Mouse (Mus musculus): Measurements from ENCODE around the gene Syt1. TPM values are rescaled to one million over a fixed set of nuclear protein-coding genes. Genes with fewer than 3 reads are reported as not detected.

The Syt1 gene
- total RNA-seq, 4 experiments from 2014 or later = 906 to 1,068 (median 986) TPM

DNA sequence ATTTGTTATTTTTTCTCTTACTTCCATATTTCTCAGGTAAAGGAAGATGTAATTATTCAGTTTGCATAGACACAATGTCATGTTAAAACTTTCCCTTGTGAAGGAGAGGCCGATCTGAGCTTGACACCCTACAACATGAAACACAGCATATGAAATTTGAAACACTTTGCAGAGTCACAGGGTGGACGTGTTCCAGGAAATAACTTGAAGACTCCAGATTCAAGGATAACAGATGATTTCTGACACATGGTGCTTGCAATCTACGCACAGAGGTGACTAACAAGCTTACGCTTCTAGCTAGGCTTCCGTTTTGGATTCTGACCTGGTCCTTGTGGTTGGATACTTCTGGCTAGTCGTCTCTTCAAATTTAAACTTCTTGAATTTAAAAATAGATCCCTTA lies 239.7 kb downstream of the Syt1 start:
- no peak for DNase-seq (ENCODE audit: low spot score in 2 of 2)

DNA sequence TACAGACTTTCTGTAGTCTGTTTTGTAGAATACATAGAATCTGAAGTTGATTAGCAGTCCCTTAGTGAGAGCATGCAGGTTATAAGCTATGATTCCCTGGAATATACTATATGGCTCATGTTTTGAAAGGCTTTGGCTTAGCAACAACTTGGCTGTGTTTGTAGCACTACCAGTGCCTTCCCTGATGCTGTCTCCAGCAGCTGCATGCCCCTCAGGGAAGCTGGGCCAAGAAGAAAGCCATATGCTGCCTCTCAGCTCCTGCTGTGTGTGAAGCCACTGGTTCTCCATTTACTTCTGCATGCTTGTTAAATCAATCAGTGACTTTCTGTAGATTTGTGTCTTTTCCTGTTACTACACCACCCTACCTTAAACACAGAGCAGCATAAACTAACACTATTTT lies 245.2 kb downstream of the Syt1 start:
- no peak for DNase-seq (ENCODE audit: low spot score in 2 of 2)

DNA sequence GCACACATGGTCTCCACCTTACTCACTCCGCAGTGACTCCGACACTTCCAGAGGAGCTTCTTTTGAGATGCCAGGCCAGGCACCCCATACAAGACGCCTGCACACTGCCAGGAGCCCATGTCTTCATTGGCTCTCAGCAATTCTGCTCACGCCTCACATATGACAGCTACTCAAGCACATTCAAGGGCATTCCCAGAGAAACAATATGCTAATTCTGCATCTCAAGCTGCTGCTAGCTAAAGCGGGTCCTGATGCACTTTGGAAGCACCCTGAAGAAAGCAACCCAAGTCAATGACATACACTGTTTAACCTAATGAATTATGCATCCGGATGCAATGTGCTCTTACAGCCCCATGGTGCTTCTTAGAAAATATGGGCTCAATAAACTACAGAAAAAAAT lies 247.1 kb downstream of the Syt1 start:
- no peak for DNase-seq (ENCODE audit: low spot score in 2 of 2)

DNA sequence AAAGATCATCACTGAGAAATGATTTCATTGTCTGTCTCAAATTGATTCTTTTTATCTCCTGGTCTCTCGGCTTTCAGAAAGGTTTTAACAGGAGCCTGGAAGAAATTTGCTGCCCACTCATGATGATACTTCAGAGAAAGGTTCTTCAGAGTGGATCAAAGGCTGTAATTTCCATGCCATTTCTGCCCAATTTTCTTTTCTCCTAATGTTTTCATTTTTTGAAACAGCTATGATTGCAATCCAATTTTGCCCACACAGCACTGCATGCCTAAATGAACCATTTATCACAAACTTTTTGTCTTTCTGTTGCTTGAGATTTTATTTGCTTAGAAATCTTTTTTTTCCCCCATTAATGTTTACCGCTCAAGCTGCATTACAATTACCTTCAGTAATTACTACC lies 257.5 kb downstream of the Syt1 start:
- DNase-seq (ENCODE audit: low spot score in 2 of 2) = no peak

DNA sequence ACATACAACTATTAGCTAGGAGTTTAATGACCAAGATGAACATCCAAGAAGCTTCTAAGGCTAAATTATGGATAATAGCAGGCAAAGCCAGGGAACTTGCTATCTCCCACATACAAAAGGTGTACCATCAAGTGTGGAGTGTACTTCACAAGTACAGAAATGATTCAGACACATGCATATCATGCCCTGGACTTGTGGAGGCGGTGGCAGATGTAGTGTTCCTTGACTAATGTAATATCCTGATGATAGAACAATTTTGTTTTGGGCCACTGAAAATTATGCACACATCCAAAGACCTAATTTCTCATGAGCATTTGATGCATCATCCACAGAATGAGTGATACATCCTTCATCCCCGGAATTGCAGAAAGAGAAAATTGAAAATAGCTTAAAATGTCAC lies 267.0 kb downstream of the Syt1 start:
- DNase-seq (ENCODE audit: low spot score in 2 of 2) = no peak

DNA sequence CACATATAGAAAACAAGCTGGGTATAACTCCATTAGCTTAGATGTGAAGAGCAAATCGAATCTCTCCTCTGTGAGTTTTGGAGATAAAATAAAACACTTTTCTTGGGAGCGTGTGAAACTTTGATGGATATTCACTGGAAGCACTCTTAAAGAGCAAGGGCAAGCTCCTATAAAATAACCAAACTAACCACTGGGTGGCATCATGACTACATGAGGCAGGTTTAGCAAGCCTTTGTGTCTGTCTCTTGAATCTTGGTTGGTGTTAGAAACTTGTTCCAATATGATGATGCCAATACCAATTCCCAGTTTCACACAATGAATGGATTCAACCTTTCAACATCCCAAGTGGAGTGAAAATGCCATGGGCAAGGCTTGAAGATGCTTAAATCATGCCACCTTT lies 276.8 kb downstream of the Syt1 start:
- DNase-seq (ENCODE audit: low spot score in 2 of 2) = no peak

DNA sequence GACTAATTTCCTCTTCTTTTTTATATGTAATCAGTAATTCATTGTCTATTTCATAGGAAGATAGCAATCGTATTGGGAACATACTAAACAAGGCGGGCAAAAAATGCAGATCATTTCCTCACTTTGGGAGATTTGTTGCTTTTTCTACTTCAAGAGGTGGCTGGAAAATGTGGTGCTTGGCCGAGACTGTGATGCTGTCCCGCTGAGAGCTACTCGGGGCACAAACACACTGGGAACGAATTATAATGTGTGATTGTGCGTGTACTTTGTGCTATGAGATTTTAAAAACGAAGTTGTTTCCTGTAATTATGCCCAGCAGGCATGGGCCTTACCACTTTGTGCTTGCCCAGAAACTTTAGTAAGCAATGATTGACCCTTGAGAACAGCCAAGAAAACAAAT lies 281.8 kb downstream of the Syt1 start:
- DNase-seq (ENCODE audit: low spot score in 2 of 2) = no peak

DNA sequence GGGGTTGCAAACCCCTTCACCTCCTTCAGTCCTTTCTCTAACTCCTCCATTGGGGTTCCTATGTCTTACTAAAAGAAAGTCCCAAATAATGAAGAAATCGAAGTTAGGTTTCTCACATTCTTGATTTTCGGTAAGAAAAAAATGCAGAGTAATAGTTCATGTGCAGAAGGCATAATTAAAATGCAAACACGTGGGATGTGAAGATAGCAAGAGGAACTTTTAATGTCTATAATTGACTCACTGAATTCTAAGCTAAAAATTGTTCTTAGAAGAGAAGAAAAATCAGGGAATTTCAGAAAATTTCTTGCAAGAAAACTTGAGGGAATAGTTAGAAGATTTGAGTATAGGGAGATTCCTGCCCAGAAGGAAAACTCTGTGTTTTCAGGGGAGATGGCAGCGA lies 284.4 kb downstream of the Syt1 start:
- no peak for DNase-seq (ENCODE audit: low spot score in 2 of 2)

DNA sequence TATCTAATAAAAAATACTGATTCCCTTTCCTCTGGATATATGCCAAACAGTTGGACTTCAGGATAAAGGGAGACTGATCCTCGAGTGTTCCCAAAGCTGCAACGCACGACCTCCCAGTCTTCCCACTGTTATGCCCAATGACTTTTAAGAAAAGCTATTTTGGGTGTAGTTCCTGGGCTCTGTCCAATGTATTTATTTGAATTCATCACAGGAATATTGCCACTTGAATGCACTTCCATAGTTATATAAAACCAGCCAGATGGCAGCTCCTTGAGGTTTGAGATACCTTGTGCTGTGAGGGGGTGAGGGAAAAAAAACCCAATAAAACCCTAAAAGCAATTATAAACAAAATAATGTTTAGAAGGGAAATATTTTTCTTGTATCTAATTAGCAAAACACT lies 285.9 kb downstream of the Syt1 start:
- DNase-seq (ENCODE audit: low spot score in 2 of 2) = no peak

DNA sequence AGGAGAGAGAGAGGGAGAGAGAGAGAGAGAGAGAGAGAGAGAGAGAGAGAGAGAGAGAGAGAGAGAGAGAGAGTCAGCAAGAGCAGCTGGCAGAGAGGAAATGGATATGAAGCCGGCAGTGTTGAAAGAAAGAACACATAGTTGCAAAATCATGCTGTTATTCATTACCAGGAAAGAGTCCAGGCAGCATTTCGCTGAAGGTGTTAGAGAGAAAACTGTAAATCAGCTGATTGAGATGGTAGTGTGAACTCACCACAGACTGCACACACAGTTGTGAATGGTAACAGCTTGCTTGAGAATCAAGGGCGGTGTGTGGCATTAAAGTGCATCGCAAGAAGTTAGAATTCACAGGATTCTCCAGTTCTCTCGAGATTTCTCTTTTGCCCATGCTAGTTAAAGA lies 300.3 kb downstream of the Syt1 start:
- DNase-seq (ENCODE audit: low spot score in 2 of 2) = peak in 1 of 2 experiments; percentile 42

DNA sequence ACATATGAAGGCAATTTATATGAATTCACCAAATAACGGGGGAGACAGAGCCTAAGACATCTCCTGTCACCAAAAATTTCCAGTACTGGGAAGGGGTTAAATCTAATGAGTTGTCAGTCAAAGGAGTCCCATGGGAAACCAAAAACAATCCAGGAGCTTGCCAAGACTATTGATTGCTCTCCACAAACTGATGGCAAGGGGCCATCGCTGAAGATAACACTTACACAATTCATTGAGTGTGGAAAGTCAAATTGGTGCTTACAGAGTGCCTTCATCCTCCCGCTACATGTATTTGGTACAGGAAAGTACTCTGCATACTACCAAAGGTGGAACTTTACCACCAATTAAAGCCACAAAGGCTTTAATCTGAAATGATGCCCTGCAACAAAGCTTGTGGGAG lies 305.1 kb downstream of the Syt1 start:
- no peak for DNase-seq (ENCODE audit: low spot score in 2 of 2)

DNA sequence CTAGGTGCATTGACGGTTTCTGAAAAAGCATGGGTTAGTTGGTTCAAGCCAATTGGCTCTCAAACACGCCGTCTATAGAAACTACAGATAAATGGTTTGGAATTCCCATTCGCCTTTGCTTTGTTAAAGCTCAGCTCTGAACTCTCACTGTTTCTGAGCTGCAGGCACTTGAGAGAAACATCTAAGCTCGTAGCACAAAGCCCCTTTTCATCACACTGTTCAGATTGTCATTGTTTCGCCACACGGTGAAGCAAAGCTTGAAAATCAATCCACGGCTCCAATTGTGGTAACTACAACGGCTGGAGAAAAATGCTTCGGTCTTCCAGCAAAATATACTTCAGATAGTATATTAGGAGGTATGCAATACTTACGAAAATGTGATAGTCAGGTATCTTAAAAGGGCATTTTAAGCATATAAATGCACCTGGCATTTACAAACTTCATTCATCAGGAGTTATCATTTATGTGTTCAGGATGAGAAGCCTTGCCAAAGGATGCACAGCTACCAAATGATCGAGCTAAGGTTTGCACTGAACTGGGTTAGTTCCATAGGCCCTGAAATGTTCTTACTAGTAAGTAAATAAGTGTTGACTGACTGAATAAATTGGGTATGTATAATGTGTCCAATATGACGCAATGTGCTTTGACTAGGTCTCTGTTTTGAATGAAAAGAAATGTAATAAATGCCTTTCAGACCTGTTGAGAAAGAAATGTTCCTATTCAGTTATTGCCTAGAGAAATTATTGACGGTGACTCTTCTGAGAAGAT lies 309.2 kb downstream of the Syt1 start:
- DNase-seq (ENCODE audit: low spot score in 2 of 2) = no peak

DNA sequence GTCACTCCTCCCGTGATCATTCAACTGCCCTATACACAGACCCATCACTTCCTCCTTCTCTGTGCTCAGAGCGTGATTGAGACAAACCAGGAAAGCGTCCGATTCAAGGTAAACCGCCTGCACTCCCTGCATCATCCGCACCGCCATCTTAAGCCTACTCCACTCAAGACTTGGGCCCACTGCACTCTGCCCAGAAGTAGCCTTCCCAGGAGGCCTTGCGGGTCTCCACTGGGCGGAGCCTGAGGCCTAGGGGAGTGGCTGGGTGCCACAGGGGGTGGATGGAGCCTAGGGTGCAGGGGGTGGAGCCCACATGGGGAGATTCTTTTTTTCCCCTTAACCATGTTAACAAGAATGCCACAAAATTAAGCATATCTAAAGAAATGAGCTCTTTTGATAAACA lies 310.8 kb downstream of the Syt1 start, which contains the start of gene Gm5136:
TSS of gene Gm5136 (minus strand) at position 215 of the 400 bp plus-strand sequence.
- DNase-seq (ENCODE audit: low spot score in 2 of 2) = no peak

DNA sequence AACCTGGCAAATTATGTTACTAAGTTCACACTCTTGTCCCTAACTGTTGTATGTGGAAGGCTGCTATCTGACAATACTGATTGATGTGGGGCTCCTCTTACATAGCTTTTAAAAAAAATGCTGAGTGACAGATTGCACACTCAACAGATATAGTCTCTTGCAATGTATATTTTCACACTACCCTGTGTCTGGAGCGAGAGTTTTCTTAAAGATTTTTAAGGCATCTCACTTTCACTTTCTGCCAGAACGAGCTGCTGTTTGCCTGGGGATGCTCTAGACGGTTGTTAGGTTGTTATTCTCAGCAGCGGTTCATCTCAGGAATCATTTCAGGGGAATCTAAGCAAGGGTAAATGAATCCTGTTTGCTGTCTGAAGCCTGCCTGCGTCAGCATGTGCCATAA lies 313.7 kb downstream of the Syt1 start:
- DNase-seq (ENCODE audit: low spot score in 2 of 2) = no peak

DNA sequence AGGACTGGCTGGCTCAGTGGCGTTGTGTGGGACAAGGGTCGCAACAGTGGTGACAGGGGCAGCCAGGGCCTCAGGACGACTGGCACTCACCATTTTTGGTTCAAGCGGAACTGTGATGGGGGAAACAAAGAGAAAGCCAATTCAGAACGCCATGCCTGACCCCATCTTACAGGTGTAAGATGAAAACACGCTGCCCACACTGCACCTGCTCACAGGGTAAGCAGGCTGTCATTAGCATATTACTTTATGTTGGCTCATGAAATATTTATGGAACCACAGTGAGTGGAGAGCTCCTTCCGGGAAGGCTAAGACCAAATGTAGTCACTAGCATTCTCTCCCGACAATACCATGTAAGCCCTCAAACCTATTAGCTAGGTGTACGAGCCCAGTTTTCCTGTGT lies 319.8 kb downstream of the Syt1 start:
- DNase-seq (ENCODE audit: low spot score in 2 of 2) = no peak

DNA sequence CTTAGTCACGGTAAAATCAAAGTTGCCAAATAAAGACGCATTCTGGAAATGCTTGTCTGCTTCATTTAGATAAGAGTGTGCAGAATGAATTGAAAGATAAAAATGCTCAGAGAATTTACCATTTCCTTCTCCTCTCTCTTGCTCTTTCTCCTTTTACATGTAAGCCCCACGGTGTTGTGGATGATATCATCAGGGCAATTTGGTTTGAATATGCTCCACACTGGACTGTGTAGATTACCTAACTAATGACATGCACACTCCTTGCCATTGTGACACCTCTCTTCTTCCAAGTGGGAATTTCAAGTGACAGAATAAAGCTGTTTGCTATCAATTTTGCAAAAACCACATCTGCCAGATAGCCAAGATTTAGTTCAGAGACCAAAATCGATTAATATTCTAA lies 324.1 kb downstream of the Syt1 start:
- no peak for DNase-seq (ENCODE audit: low spot score in 2 of 2)

DNA sequence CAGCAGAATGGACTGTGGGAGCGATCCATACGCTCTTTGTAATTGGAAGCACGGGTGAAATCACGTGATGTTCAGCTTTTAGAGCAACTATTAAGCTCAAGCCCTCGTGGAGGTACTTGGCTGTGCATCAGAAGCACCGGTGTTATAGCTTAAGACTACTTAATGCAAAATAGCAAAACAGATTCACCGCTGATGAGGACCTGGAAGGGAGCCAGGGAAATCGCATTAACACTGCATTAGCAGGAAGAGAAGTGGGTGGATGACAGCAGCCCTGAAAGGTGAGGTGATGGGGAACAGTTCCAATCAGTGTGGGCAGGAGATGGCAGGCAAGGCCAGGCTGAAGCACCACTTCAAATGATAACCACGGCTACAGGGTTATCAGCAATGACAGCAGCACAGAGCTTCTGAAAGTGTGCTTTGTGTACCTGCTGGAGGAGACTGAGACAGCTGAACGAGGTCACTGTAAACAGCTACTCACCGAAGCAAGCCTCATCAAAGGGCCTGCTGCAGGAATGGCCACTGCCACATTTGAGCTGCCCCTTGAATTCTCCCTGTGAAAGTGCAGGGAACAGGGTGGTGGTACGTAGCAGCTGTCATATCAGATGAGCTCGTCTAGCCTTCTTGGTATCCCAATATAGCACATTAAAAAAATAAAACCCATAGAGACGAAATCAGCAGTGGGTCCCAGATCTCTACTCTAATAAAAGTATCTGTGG lies 330.9 kb downstream of the Syt1 start:
- peak in 1 of 2 experiments; percentile 46 for DNase-seq (ENCODE audit: low spot score in 2 of 2)

DNA sequence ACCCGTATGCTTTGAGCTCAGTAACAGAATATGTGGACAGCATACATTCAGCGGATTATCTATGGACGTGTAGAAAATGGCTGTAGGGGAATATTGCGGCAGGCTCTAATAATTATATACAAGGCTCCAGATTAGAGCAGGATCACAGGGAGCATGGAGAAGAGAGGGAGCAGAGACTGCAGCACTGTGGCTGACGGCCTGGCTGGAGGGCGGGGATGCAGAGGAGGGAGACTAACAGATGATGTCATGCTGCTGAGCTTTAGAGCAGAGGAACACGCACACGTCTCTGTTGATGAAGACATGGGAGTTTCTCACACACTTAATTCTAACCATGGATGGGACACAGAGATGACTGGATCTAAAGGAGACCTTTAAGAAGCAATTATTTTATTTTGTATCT lies 333.7 kb downstream of the Syt1 start:
- DNase-seq (ENCODE audit: low spot score in 2 of 2) = no peak

DNA sequence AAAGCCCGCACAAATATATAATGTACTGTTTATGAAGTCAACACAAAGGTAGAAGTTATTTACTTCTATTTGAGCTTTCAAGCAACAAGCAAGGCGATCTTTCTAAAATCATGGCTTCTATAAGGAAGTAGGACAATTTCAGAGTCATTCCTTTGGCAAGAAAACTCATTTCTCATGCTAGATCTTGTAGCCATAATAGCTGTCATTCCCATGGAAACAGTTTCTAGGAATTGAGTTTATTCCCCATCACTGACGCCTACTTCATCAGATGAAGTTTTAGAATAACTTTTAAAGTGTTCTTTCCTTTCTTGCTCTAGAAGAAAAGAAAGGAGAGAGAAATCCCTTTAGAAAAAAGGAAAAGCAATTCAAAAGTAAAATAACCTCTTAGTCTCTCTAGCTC lies 341.8 kb downstream of the Syt1 start:
- no peak for DNase-seq (ENCODE audit: low spot score in 2 of 2)

DNA sequence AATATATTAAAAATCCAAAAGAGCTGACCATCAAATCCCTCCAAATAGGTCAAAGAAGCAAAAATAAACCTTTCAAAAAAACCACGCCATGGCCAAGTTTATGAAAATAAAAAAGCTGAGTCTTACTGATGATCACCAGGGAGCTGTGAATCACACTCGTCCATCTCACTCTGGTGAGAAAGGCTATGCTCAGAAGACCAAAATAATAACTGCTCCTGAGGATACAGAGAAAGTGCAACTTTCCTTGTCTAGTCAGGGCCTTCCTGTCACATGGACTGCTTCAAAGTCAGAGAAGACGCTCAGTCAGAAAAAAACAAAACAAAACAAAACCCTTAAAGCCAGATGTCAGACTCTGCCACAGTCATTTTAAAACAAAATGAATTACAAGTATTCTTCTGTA lies 350.5 kb downstream of the Syt1 start:
- no peak for DNase-seq (ENCODE audit: low spot score in 2 of 2)

DNA sequence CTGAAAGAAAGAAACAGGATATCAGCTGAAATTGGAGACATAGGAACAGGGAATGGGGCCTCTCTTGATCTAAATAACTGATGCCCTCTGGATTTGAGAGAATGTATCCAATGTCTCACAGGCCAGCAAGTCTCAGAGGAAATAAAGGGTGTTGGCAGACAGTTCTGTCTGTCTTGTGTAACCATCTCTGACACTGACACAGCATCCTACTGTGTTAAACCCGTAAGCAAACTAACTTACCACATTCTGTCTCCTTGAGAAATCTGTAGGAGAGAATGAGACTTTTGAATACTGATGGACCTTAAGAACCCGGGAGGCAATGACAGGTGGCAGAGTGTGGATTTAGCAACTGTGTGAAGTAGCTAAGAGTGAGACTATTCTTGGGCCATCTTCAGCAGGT lies 352.5 kb downstream of the Syt1 start:
- DNase-seq (ENCODE audit: low spot score in 2 of 2) = no peak

DNA sequence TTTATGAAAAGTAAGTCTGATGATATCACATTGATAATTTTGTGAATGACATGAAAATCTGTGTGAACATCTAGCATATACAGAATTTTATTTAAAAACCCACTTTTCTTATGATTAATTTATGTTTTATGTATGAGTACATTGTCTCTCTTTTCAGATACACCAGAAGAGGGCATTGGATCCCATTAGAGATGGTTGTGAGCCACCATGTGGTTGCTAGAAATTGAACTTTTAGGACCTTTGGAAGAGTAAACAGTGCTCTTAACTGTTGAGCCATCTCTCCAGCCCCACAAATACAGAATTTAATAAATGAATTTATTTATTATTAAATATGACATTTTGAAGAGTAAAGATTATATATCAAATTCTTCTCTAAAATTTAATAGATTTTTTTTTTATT lies 353.1 kb downstream of the Syt1 start:
- DNase-seq (ENCODE audit: low spot score in 2 of 2) = no peak

DNA sequence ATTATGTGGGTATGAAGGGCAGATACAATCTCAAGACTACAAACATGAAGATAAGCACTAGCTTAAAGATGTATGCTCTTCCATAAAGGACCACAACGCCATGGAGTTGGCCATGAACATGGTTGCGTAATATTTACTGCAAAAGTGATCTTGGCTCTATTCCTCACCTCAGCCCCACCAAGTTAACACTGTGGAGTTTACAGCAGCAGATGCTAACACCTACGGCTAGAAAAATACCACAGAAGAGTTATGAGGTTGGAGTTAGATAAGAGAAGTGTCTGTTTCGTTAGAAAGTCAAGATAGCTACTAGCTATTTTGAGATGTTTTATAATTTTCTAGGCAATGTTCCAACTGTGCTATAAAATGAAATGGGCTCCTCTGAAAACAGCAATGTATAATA lies 353.9 kb downstream of the Syt1 start:
- no peak for DNase-seq (ENCODE audit: low spot score in 2 of 2)
